Mouse (Mus musculus): Measurements from ENCODE around the gene Mosmo.

DNA sequence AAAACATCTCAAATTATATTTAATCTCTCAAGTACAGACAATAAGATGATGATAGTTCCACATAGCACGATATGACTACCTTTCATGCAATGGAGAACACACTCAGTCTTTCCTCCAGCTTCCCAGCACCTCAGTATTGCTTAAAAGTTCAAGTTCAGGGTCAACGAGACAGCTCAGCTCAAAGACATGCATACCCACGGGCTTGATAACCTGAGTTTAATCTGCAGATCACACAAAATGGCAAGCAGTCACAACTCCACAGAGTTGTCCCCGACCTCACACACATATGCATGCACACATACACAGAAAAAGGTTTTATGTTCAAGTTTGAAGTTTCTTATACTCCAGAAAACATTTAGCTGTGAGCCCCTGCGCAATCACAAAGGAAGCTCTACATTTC, 43.6 kb downstream of the Mosmo start:
- TF ChIP-seq EP300 (IDR thresholded peaks at IDR 0.05; ENCODE audit: low read depth) (no peak), CTCF (IDR thresholded peaks at IDR 0.05; ENCODE audit: low read depth) (no peak)
